Mouse (Mus musculus) heart, embryonic 16.5 days (tissue): ENCODE results near the gene Car5a. TPM values are rescaled to one million over a fixed set of nuclear protein-coding genes. Genes with fewer than 3 reads are reported as not detected.

ENCODE experiments used
- ATAC-seq: fragments of 200-750 bp; cut with Nextera tagmentation; replicated peaks from 2 replicates; pipeline ENCODE4 v1.8.0; 2017; ENCODE audit warnings: moderate number of reproducible peaks; ENCODE audit not compliant: insufficient read depth, low FRiP score; ENCODE audit errors: extremely low read depth
- H3K27ac ChIP-seq: fragments of 300-500 bp; sonication (generic); 2 replicates; pipeline ENCODE4 v1.5.1; 2014; ENCODE audit warnings: mild to moderate bottlenecking, low read length, control low read depth, moderate library complexity
- H3K27me3 ChIP-seq: fragments of 300-500 bp; sonication (generic); 2 replicates; pipeline ENCODE4 v1.6.1; 2014; ENCODE audit warnings: low read length, mixed read lengths; ENCODE audit not compliant: control insufficient read depth, insufficient read depth
- H3K36me3 ChIP-seq: fragments of 300-500 bp; sonication (generic); 2 replicates; pipeline ENCODE4 v1.6.1; 2014; ENCODE audit not compliant: control insufficient read depth, insufficient read depth
- H3K4me1 ChIP-seq: fragments of 300-500 bp; sonication (generic); 2 replicates; pipeline ENCODE4 v1.6.1; 2014; ENCODE audit warnings: low read length, mixed read lengths; ENCODE audit not compliant: control insufficient read depth, insufficient read depth
- H3K4me2 ChIP-seq: fragments of 300-500 bp; sonication (generic); 2 replicates; pipeline ENCODE4 v1.6.1; 2014; ENCODE audit warnings: low read depth, mild to moderate bottlenecking, control low read depth, low read length
- H3K4me3 ChIP-seq: fragments of 300-500 bp; sonication (generic); 2 replicates; pipeline ENCODE4 v1.5.1; 2014; ENCODE audit warnings: mild to moderate bottlenecking, control low read depth, low read length
- H3K9ac ChIP-seq: fragments of 300-500 bp; sonication (generic); 2 replicates; pipeline ENCODE4 v1.6.1; 2014; ENCODE audit warnings: low read length, control low read depth
- H3K9me3 ChIP-seq: fragments of 300-500 bp; sonication (generic); replicated peaks from 2 replicates; pipeline ENCODE4 v1.6.1; 2016; ENCODE audit warnings: low read length; ENCODE audit not compliant: control insufficient read depth
- WGBS: fragments of 180-500 bp; shearing (Covaris S2); extraction: QIAGEN DNeasy Blood & Tissue Kit; methylation state at CpG from one replicate; pipeline ENCODE4 v1.1.7; 2014; 5-methylcytosine and 5-hydroxymethylcytosine counted together
- polyA plus RNA-seq: library from polyadenylated mRNA; unstranded; fragments of >200 nt; fragmentation: Nextera tagmentation; extraction: Ambion mirVana; gene quantifications from 2 replicates; pipeline ENCODE4 v1.2.1, GENCODE M21; 2015

Gene Car5a
- polyA plus RNA-seq, 1 experiment from 2014 or later: not detected

DNA sequence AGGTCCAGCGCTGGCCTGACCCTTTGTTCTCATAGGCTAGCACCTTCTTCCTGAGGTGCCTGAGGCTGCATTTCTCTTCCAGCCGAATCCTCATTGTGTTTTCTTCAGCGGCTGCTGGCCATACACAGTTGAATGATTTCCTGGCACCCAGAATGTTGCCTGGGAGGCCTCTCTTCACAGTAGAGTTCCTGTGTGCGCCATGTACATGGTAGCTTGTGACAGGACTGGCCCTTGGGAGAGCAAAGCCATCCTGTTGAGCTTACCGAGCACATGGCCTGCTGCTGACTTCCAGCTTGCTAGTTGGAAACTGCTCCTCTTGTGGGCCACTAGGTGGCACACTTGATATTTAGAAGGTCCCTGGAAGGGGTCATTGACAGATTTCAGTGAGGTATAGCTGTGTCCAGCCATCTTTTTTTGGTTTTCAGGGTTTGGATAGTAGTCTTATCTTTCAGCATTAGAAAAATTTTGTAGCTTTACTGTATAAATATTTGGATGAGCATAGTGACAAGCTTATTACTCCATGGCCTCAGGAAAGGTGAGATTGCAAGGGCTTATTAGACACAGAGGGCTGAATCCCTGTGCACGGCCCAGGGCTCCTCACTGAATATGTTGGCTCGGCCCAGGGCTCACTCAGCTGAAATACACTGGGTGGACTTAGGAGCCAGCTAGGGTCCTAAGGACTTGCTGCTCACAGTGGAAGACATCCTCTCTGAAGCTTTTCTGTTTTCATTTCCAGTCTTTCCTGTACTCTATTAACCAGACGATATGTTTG lies 33.3 kb upstream of the Car5a start:
- Histone ChIP-seq H3K9me3 (no peaks in the 10 kb centered on the region), H3K4me2 (no peak overlapping the region), H3K4me3 (no peak overlapping the region), H3K36me3 (peaks cover 30% of the 10 kb centered on the region), H3K27me3 (no peaks in the 10 kb centered on the region), H3K27ac (no peak overlapping the region), H3K4me1 (no peaks in the 10 kb centered on the region), H3K9ac (no peak overlapping the region)
- WGBS: 68% methylated on average over 8 of the region's 8 CpGs
- peak; percentile 73 for ATAC-seq

DNA sequence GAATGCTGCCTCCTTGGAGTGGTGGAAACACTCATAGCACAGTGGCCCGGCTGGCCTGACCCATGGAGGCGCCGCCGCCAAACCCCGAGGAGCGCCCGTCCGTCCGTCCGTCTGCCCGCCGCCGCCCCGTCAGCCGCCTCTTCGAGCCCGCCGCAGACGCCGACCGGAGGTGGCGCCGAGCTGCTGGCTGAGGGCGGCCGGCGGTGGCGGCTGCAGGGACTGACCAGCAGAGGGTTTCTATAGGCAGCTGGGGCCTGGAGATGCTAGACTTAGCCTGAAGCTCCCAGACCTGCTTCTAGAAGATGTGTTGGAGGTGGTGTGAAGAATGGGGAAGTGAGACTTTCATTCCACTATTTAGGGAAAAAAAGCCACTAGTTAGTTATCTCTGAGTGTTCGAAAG lies 29.2 kb upstream of the Car5a start:
- WGBS: 87% methylated on average over 28 of the region's 28 CpGs
- no peak overlapping the region for H3K9ac ChIP-seq
- H3K9me3 ChIP-seq: no peaks in the 10 kb centered on the region
- no peaks in the 10 kb centered on the region for H3K27me3 ChIP-seq
- H3K4me3 ChIP-seq: no peak overlapping the region
- no peak for ATAC-seq
- H3K36me3 ChIP-seq: peaks cover 21% of the 10 kb centered on the region
- H3K4me2 ChIP-seq: no peak overlapping the region
- H3K4me1 ChIP-seq: peaks cover 5% of the 10 kb centered on the region
- H3K27ac ChIP-seq: no peak overlapping the region

DNA sequence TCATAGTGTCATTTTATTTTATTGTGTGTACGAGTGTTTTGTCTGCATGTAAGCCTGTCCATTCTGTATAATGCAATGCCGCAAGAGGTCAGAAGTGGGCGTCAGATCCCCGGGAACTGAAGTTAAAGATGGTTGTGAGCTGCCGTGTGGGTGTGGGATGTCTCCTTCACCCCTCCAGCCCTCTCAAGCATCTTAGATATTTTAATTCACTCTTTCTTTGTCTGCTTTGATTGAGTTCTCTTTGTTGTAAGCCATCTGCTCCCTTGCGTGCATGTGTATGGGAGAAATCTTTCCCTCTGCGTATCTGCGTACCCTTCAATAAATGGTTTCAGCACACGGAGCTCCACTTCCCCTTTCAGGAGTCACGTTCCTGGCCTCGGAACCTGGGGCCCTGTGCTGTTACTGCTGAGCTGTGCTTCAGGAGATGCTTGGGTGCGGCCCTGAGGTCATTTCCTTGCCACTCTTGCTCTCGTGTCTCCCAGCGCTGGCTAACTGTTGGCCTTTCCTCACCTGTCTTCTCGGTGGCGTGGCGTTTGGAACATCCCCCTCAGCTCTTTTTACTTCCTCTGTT lies 26.9 kb upstream of the Car5a start:
- no peaks in the 10 kb centered on the region for H3K27me3 ChIP-seq
- H3K9me3 ChIP-seq: no peaks in the 10 kb centered on the region
- ATAC-seq: no peak
- H3K27ac ChIP-seq: no peak overlapping the region
- WGBS: 76% methylated on average over 17 of the region's 17 CpGs
- no peak overlapping the region for H3K4me2 ChIP-seq
- H3K4me1 ChIP-seq: peaks cover 26% of the 10 kb centered on the region
- no peak overlapping the region for H3K9ac ChIP-seq
- H3K36me3 ChIP-seq: peaks cover 11% of the 10 kb centered on the region
- no peak overlapping the region for H3K4me3 ChIP-seq

DNA sequence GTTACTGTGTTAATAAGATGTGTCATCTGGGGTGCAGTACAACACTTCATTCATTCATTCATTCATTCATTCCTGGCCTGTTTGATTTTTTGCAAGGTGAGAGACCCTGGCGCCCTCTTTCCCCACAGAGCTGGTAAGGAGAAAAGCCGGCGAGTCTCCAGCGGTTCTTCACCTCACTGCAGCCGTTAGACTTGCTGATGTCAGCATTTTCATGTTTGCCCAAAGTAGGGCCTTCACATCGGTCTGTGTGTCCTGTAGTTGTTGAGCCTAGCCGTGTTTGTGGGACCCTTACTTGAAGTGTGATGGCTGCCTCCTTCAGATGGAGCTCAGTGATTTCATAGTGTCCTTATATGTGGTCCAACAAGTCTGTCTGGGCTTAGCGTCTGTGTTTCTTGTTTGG lies 25.5 kb upstream of the Car5a start:
- Histone ChIP-seq H3K36me3 (0 out of 2 replicates have a peak, but pooled peaks cover 2% of the 10 kb centered on the region), H3K4me3 (no peak overlapping the region), H3K4me1 (peaks cover 36% of the 10 kb centered on the region), H3K27me3 (no peaks in the 10 kb centered on the region), H3K4me2 (no peak overlapping the region), H3K9ac (no peak overlapping the region), H3K27ac (no peak overlapping the region), H3K9me3 (no peaks in the 10 kb centered on the region)
- 85% methylated on average over 8 of the region's 8 CpGs for WGBS
- ATAC-seq: no peak

DNA sequence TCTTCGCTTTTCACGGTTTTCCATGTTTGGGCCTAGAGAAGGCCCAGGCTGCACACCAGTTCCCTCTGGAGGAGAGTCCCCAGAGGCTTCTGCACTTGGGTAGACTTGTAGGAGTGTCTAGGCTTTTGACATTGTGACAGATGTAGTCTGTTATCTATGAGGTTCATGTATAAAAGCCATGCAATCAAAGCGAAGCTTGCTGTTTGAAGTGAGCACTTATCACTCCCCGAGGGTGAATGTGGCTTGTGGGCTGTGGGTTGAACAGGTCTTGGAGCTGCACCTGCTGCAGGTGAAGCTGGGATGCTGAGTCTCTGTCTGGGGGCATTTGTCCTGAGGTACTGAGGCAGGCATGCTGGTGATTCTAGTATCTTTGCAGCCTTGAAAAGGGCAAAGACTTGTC lies 23.8 kb upstream of the Car5a start:
- no peak overlapping the region for H3K4me3 ChIP-seq
- H3K36me3 ChIP-seq: no peaks in the 10 kb centered on the region
- no peak for ATAC-seq
- WGBS: 41% methylated on average over 4 of the region's 4 CpGs
- no peak overlapping the region for H3K4me2 ChIP-seq
- peaks cover 49% of the 10 kb centered on the region for H3K4me1 ChIP-seq
- H3K9me3 ChIP-seq: no peaks in the 10 kb centered on the region
- no peak overlapping the region for H3K27ac ChIP-seq
- H3K9ac ChIP-seq: no peak overlapping the region
- no peaks in the 10 kb centered on the region for H3K27me3 ChIP-seq

DNA sequence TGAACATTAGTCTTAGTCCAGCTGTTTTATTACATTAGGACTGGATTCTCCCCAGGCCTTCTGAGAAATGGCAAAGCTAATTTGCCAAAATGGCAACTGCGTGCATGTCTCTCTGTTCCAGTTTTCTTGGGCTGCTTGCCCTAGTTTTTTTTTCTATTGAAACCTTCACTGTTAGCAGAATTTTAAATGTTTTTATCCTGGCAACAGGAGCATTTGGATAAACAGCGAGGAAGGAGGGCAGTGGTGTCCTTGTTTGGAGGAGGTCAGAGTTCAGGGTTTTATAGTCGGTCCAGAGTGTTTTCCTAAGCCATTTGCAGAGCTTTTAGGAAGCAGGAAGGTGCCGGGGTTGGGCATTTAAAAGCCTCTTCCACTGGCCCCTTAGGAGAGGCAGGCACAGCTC lies 23.3 kb upstream of the Car5a start:
- Histone ChIP-seq H3K36me3 (no peaks in the 10 kb centered on the region), H3K27ac (no peak overlapping the region)
- 64% methylated on average over 4 of the region's 4 CpGs for WGBS

DNA sequence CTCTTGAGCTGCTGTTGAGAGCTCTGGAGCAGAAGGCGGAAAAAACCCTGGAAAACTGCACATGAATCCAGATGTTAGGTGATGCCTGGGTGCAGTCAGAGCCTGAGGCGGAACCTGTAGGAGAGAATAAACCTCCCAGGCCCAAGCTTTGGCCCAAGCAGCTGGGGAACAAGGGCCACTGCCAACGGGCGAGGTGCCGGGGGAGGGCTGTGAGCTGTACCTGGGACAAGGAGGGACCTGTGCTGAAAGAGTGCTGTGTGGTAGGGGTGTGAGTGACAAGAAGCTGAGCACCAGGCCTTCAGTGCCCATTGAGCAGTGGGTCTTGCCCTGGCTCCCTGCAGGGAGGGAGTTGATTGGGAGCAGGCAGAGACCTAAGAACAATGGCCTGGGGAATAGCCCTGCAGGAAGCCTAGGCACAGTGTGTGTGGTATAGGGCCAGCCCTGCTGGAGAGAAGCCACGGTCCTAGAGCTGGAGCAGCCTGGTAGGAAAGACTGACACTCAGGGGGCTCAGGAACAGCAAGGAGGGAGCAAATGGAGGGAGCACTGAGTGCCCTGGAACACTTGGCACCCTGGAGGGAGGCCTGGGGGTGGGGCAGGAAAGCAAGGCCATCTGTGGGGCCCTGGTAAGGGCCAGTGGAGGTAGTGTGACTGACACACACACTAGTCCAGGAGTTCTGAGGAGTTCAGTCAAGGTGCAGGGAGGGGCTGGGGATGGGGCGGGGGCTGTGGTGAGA lies 22.2 kb upstream of the Car5a start:
- peaks cover 49% of the 10 kb centered on the region for H3K4me1 ChIP-seq

More for the DNA sequence above, 23.3 kb upstream of the Car5a start:
- Histone ChIP-seq H3K4me2 (no peak overlapping the region), H3K9me3 (no peaks in the 10 kb centered on the region), H3K9ac (no peak overlapping the region), H3K4me3 (no peak overlapping the region), H3K4me1 (peaks cover 49% of the 10 kb centered on the region), H3K27me3 (no peaks in the 10 kb centered on the region)
- ATAC-seq: no peak

DNA sequence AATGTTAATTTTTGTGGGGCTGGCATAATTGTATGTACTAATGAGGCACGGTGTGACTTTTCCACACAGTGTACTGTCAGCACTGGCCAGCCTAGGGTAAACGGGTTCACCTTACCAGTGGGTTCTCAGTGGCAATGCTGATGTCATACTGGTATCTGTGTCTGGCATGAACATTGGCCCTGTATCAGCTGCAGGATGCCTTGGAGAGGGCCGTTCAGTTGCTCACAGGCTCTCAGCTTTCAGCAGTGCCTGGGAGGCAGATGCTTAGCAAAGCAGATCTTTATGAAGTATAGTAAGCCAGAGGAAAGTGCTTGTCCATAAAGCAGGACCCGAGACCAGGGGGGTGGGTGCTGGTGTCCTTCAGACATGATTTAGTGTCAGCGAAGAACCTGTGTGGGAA lies 21.4 kb upstream of the Car5a start:
- WGBS: 49% methylated on average over 5 of the region's 5 CpGs
- Histone ChIP-seq H3K4me1 (peaks cover 49% of the 10 kb centered on the region), H3K27ac (no peak overlapping the region)

More for the DNA sequence above, 22.2 kb upstream of the Car5a start:
- Histone ChIP-seq H3K4me2 (no peak overlapping the region), H3K27ac (no peak overlapping the region), H3K9me3 (no peaks in the 10 kb centered on the region), H3K4me3 (no peak overlapping the region), H3K36me3 (no peaks in the 10 kb centered on the region), H3K9ac (no peak overlapping the region), H3K27me3 (no peaks in the 10 kb centered on the region)
- 69% methylated on average over 7 of the region's 7 CpGs for WGBS
- no peak; the same call in 1 of the 2 replicates for ATAC-seq

More for the DNA sequence above, 21.4 kb upstream of the Car5a start:
- no peaks in the 10 kb centered on the region for H3K36me3 ChIP-seq
- H3K9me3 ChIP-seq: no peaks in the 10 kb centered on the region
- no peak overlapping the region for H3K4me2 ChIP-seq
- no peak overlapping the region for H3K4me3 ChIP-seq
- H3K27me3 ChIP-seq: no peaks in the 10 kb centered on the region
- H3K9ac ChIP-seq: no peak overlapping the region
- ATAC-seq: no peak
